Mouse (Mus musculus): Measurements from ENCODE around the gene Pdcd2.

DNA sequence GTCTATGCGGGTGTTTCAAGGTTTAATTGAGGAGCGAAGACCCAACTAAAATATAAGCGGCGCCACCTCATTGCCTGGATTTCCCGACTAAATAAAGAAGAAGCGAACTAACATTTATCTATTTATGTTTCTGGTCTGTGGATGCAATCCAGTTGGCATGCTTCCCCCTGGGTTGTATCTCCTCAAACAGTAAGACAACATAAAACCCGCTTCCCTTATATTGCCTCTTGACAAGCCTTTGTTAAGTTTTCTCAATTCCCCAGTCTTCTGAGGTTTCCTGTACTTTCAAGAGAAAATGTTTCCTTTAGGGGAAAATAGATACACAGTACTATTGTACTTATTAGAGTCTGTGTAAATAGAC lies 28.4 kb downstream of the Pdcd2 start:
- no peak for TF ChIP-seq POLR2A (IDR thresholded peaks at IDR 0.05; ENCODE audit: control insufficient read depth, low read depth, low read length)
- TF ChIP-seq CTCF (IDR thresholded peaks at IDR 0.05; ENCODE audit: control insufficient read depth, insufficient read depth, insufficient replicate concordance, low read depth, low read length) = no peak
